Comparison of ENCODE assay signal across 8 mouse cellular contexts in the genomic region with DNA sequence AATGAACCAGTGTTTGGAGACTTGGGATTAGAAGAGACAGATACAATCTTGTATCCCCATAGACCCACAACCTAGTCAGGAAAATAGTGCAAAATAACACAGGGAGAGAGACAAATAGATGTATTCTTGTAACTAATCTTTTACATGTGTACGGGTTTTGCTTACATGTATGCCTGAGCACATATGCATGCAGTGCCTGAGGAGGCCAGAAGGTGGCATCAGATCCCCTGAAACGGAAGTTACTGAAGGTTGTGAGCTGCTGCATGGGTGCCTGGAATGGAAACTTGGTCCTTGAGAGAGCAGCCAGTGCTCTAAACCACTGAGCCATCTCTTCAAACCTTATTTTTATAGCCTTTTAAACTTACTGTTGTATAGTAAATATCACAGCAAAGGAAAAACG. TPM values are rescaled to one million over a fixed set of nuclear protein-coding genes. Genes with fewer than 3 reads are reported as not detected.
DNase-seq lines count a peak whose midpoint lies in the region; ATAC-seq and TF ChIP-seq lines count a peak whose summit lies in the region.

No protein-coding gene starts in this region.

- TF ChIP-seq CTCF in embryonic fibroblast, embryonic 13.5 days (IDR thresholded peaks at IDR 0.05; ENCODE audit: borderline replicate concordance, insufficient read depth, low read length), result peak; percentile 34; the same call in 1 of the 2 replicates

- H3K27ac ChIP-seq in neural tube, embryonic 15.5 days (replicated peaks), result no peak overlapping the region
- no peak overlapping the region for H3K27ac ChIP-seq in embryonic fibroblast, embryonic 13.5 days (ENCODE audit: insufficient read depth, low read length)

- no peak overlapping the region for H3K4me2 ChIP-seq in neural tube, embryonic 15.5 days

- no peak overlapping the region for H3K9ac ChIP-seq in neural tube, embryonic 15.5 days (replicated peaks)

- no peak for TF ChIP-seq POLR2A in embryonic fibroblast, embryonic 13.5 days (IDR thresholded peaks at IDR 0.05; ENCODE audit: low read depth, low read length)

- ATAC-seq in neural tube, embryonic 15.5 days (ENCODE audit: low FRiP score), result no peak

- WGBS in neural tube, embryonic 15.5 days, result 79% methylated on average over 3 of the region's 3 CpGs

- H3K9me3 ChIP-seq in neural tube, embryonic 15.5 days (replicated peaks), result no peaks in the 10 kb centered on the region

- peak; percentile 57 for DNase-seq in heart, adult 11 months
- DNase-seq in heart, postnatal 25 days (ENCODE audit: low spot score), result no peak
- peak; percentile 22 for DNase-seq in neural tube, embryonic 10.5 days (ENCODE audit: extremely low spot score, low spot score)
- peak; percentile 27 for DNase-seq in thymus, postnatal 0 days (ENCODE audit: low spot score)
- no peak for DNase-seq in urinary bladder, postnatal 36 days (ENCODE audit: low spot score in 2 of 2)
- no peak for DNase-seq in layer of hippocampus, postnatal 14 days (ENCODE audit: low spot score in 2 of 2)

- intact Hi-C loops in heart, postnatal 25 days (cut with DNase I), result loop anchor here (5.0 kb wide), 1 partner anchor 179 kb away; no protein-coding TSS in a partner anchor

- H3K4me3 ChIP-seq in neural tube, embryonic 15.5 days (replicated peaks), result no peak overlapping the region
- no peak overlapping the region for H3K4me3 ChIP-seq in embryonic fibroblast, embryonic 13.5 days (ENCODE audit: insufficient read depth, low read length)

- no peaks in the 10 kb centered on the region for H3K4me1 ChIP-seq in neural tube, embryonic 15.5 days
- no peaks in the 10 kb centered on the region for H3K4me1 ChIP-seq in embryonic fibroblast, embryonic 13.5 days (ENCODE audit: control insufficient read depth, insufficient read depth, low read length)

- H3K27me3 ChIP-seq in neural tube, embryonic 15.5 days (replicated peaks), result no peaks in the 10 kb centered on the region

- H3K36me3 ChIP-seq in neural tube, embryonic 15.5 days, result peaks cover 67% of the 10 kb centered on the region

RNA-seq across cellular contexts. Expression of a gene that starts 12.6 kb away (rescaled TPM):
- total RNA-seq in heart, postnatal 25 days (2021), result 10 to 100 TPM; 17.1 to 18.8 TPM
- 37.2 and 45.4 TPM in 2 replicates for polyA plus RNA-seq in neural tube, embryonic 15.5 days (2015; fragmentation: Nextera tagmentation; extraction: Ambion mirVana)
- polyA plus RNA-seq in embryonic fibroblast, embryonic 13.5 days (2011; ENCODE audit: insufficient read length, low read depth, missing spikeins), result 13.0 and 16.5 TPM in 2 replicates
- 5.2 and 5.9 TPM in 2 replicates for polyA plus RNA-seq in thymus, postnatal 0 days (2015; fragmentation: Nextera tagmentation; extraction: Ambion mirVana)
- total RNA-seq in layer of hippocampus, postnatal 14 days (2021), result 10 to 100 TPM; 45.0 to 49.2 TPM

RNA-seq across cellular contexts. Expression of a gene that starts 22.5 kb away (rescaled TPM):
- 10 to 100 TPM; 10.3 to 11.3 TPM for total RNA-seq in heart, postnatal 25 days (2021)
- polyA plus RNA-seq in neural tube, embryonic 15.5 days (2015; fragmentation: Nextera tagmentation; extraction: Ambion mirVana), result 14.5 and 20.4 TPM in 2 replicates
- polyA plus RNA-seq in embryonic fibroblast, embryonic 13.5 days (2011; ENCODE audit: insufficient read length, low read depth, missing spikeins), result 15.0 and 16.0 TPM in 2 replicates
- polyA plus RNA-seq in thymus, postnatal 0 days (2015; fragmentation: Nextera tagmentation; extraction: Ambion mirVana), result 19.4 TPM in 2 replicates
- 10 to 100 TPM; 16.1 to 17.8 TPM for total RNA-seq in layer of hippocampus, postnatal 14 days (2021)

RNA-seq across cellular contexts. Expression of a gene that starts 30.3 kb away (rescaled TPM):
- total RNA-seq in heart, postnatal 25 days (2021), result not detected
- 0.68 and 0.86 TPM in 2 replicates for polyA plus RNA-seq in neural tube, embryonic 15.5 days (2015; fragmentation: Nextera tagmentation; extraction: Ambion mirVana)
- polyA plus RNA-seq in embryonic fibroblast, embryonic 13.5 days (2011; ENCODE audit: insufficient read length, low read depth, missing spikeins), result not detected in 2 replicates
- polyA plus RNA-seq in thymus, postnatal 0 days (2015; fragmentation: Nextera tagmentation; extraction: Ambion mirVana), result 0.14 and 0.23 TPM in 2 replicates
- under 1 TPM; 0.09 to 0.17 TPM for total RNA-seq in layer of hippocampus, postnatal 14 days (2021)

RNA-seq across cellular contexts. Expression of a gene that starts 51.2 kb away (rescaled TPM):
- 10 to 100 TPM; 10.0 to 10.1 TPM for total RNA-seq in heart, postnatal 25 days (2021)
- 22.6 and 23.6 TPM in 2 replicates for polyA plus RNA-seq in neural tube, embryonic 15.5 days (2015; fragmentation: Nextera tagmentation; extraction: Ambion mirVana)
- 15.2 and 18.2 TPM in 2 replicates for polyA plus RNA-seq in embryonic fibroblast, embryonic 13.5 days (2011; ENCODE audit: insufficient read length, low read depth, missing spikeins)
- 27.8 and 28.7 TPM in 2 replicates for polyA plus RNA-seq in thymus, postnatal 0 days (2015; fragmentation: Nextera tagmentation; extraction: Ambion mirVana)
- 10 to 100 TPM; 11.8 to 13.5 TPM for total RNA-seq in layer of hippocampus, postnatal 14 days (2021)

Comparison
In these comparisons a context has a peak if more than half of its experiments do, and no peak if none do; other contexts are left out.
1. DNase-seq: peak in heart, adult 11 months (single experiment), neural tube, embryonic 10.5 days (single experiment) and thymus, postnatal 0 days (single experiment); none in heart, postnatal 25 days (single experiment), urinary bladder, postnatal 36 days (0 of 2) and layer of hippocampus, postnatal 14 days (0 of 2).